Mouse (Mus musculus): Measurements from ENCODE around the gene Wdr66. TPM values are rescaled to one million over a fixed set of nuclear protein-coding genes. Genes with fewer than 3 reads are reported as not detected.

The Wdr66 gene
- polyA plus RNA-seq, 1 experiment: not detected

GRCm38 (mm10) chr5:123300496-123301034, 48.7 kb downstream of the Wdr66 start:
- TF ChIP-seq CTCF (IDR thresholded peaks at IDR 0.05; ENCODE audit: insufficient read depth, low read depth, low read length): no peak
- no peak for TF ChIP-seq POLR2A (IDR thresholded peaks at IDR 0.05; ENCODE audit: insufficient read depth, low read depth, low read length)
- H3K4me3 ChIP-seq (ENCODE audit: insufficient read depth, low read depth, low read length): no peak overlapping the region
- 75% methylated on average over 8 of the region's 8 CpGs for WGBS
- no peak overlapping the region for H3K27ac ChIP-seq (ENCODE audit: insufficient read depth, low read depth, low read length)
- H3K4me1 ChIP-seq (ENCODE audit: control insufficient read depth, insufficient read depth, low read length): peaks cover 10% of the 10 kb centered on the region

DNA sequence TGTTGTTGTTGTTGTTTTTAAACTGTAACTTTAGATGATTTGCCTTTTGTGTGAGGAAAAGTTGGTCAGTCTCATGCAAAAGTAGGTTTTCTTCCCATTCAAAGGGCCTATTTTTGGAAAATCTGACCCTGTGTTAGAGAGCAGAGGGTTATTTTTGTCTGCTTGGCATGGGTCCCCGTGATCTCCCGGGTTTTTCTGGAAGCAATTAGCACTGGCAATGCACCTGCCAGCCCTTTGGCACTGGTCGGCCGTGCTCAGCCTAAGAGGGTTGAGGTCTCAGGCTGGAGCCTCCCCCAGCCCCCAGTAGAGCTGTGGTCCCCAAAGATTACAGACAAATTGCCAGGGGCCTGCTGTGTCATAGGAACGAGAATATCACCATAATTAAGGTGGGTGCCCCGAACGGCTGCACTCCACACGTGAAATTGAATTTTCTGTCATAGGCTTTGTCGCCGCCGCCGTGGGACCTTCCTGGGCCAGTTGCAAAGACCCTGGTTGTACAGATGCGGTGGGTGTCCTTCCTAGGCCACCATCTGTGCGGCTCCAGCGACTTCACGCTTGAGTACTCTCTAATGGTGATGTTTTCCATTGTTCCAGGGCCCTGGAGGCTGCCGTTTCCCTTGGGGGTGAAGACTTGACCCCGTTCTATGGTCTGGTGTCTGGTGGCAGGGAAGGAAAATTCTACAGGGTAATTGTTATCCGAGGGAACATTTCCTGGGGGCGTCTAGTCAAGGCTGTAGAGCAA, 50.0 kb downstream of the Wdr66 start:
- H3K4me1 ChIP-seq (ENCODE audit: control insufficient read depth, insufficient read depth, low read length): peaks cover 10% of the 10 kb centered on the region
- TF ChIP-seq CTCF (IDR thresholded peaks at IDR 0.05; ENCODE audit: insufficient read depth, low read depth, low read length): no peak
- TF ChIP-seq POLR2A (IDR thresholded peaks at IDR 0.05; ENCODE audit: insufficient read depth, low read depth, low read length): no peak
- H3K27ac ChIP-seq (ENCODE audit: insufficient read depth, low read depth, low read length): no peak overlapping the region
- no peak overlapping the region for H3K4me3 ChIP-seq (ENCODE audit: insufficient read depth, low read depth, low read length)
- 45% methylated on average over 20 of the region's 20 CpGs for WGBS

- WGBS: 83% methylated on average over 18 of the region's 18 CpGs
- no peak overlapping the region for H3K4me3 ChIP-seq (ENCODE audit: insufficient read depth, low read depth, low read length)
- H3K27ac ChIP-seq (ENCODE audit: insufficient read depth, low read depth, low read length): no peak overlapping the region
- TF ChIP-seq CTCF (IDR thresholded peaks at IDR 0.05; ENCODE audit: insufficient read depth, low read depth, low read length): no peak
- TF ChIP-seq POLR2A (IDR thresholded peaks at IDR 0.05; ENCODE audit: insufficient read depth, low read depth, low read length): no peak
- no peaks in the 10 kb centered on the region for H3K4me1 ChIP-seq (ENCODE audit: control insufficient read depth, insufficient read depth, low read length)
Measured at GRCm38 (mm10) chr5:123307630-123308282, 55.9 kb downstream of the Wdr66 start.

GRCm38 (mm10) chr5:123309816-123310215, 57.9 kb downstream of the Wdr66 start:
- TF ChIP-seq CTCF (IDR thresholded peaks at IDR 0.05; ENCODE audit: insufficient read depth, low read depth, low read length): no peak
- TF ChIP-seq POLR2A (IDR thresholded peaks at IDR 0.05; ENCODE audit: insufficient read depth, low read depth, low read length): no peak
- WGBS: 73% methylated on average over 10 of the region's 10 CpGs
- H3K4me3 ChIP-seq (ENCODE audit: insufficient read depth, low read depth, low read length): no peak overlapping the region
- H3K4me1 ChIP-seq (ENCODE audit: control insufficient read depth, insufficient read depth, low read length): no peaks in the 10 kb centered on the region; the same call in 1 of the 2 replicates
- H3K27ac ChIP-seq (ENCODE audit: insufficient read depth, low read depth, low read length): no peak overlapping the region

DNA sequence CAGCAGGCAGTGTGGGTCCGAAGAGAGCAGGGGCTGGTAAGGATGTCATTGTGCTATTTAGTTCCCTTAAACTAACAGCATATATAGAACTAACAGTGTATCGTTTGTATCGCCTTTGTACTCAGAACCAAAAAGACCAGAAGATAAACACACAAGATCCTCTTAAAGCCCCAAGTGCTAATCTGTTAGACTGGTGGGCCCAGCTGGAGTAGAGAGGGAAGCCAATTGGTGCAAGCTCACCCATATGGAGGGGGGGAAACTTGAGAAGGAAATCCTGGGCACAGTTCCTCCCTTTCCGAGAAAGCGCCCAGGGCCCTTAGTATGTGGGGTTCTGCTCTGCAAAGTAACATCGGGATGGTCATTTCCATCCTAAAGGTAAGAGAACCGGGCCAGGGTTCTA, 58.3 kb downstream of the Wdr66 start:
- 86% methylated on average over 7 of the region's 7 CpGs for WGBS
- no peak overlapping the region for H3K4me3 ChIP-seq (ENCODE audit: insufficient read depth, low read depth, low read length)
- no peak overlapping the region for H3K27ac ChIP-seq (ENCODE audit: insufficient read depth, low read depth, low read length)
- no peak for TF ChIP-seq POLR2A (IDR thresholded peaks at IDR 0.05; ENCODE audit: insufficient read depth, low read depth, low read length)
- TF ChIP-seq CTCF (IDR thresholded peaks at IDR 0.05; ENCODE audit: insufficient read depth, low read depth, low read length): no peak
- H3K4me1 ChIP-seq (ENCODE audit: control insufficient read depth, insufficient read depth, low read length): no peaks in the 10 kb centered on the region; the same call in 1 of the 2 replicates

DNA sequence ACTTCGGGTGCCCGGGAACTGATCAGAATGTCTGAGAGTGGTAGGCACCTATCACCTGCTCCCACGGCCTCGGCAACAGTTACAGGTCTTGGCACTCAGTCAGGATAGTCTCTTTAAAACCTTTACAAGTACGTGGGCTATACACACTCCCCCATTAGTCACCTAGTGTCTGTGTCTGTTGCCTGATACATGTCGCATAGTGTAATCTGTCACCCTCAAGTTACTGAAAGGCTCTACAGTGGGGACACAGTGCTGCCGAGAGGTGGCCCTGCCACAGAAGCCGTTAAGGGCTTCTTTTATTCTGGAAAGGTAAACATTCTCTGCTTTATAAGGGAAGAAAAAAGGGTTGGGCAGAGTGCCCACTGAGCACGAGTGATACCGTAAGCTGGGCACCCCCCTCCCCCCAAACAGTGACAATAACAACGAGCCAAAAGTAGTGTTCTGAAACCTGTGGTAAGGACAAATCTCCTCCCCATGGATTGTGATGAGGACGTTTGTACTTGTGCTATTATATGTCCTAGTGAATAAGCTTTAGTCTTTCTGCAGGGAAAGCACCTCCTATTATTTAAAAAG, 61.2 kb downstream of the Wdr66 start:
- no peak for TF ChIP-seq POLR2A (IDR thresholded peaks at IDR 0.05; ENCODE audit: insufficient read depth, low read depth, low read length)
- no peak for TF ChIP-seq CTCF (IDR thresholded peaks at IDR 0.05; ENCODE audit: insufficient read depth, low read depth, low read length)
- Histone ChIP-seq H3K4me3 (ENCODE audit: insufficient read depth, low read depth, low read length) (no peak overlapping the region), H3K4me1 (ENCODE audit: control insufficient read depth, insufficient read depth, low read length) (no peaks in the 10 kb centered on the region; the same call in 1 of the 2 replicates), H3K27ac (ENCODE audit: insufficient read depth, low read depth, low read length) (no peak overlapping the region)
- WGBS: 46% methylated on average over 12 of the region's 12 CpGs

DNA sequence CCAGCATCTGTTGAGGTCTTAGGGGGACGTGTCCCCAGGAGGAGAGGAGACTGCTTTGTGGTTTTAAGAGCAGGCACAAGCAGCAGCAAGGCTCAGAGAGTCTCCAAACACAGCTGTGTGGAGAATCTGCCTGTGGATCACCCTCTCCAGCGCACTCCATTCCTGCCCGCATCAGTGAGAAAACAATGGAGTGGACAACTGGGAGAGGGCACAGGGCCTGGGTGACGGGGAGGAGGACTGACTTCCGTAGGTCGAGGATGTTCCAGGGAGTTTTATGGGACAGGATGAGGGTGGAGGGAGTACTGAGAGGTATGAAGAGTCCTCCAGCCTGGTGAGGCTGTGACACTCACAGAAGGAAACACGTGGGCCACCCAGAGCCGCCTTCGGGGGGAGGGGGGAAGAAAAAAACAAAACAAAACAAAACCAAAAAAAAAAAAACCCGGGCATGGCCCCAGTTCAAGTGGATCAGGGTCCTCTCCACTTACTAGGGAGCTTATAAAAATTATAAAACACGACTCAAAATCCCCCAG, 62.0 kb downstream of the Wdr66 start:
- TF ChIP-seq CTCF (IDR thresholded peaks at IDR 0.05; ENCODE audit: insufficient read depth, low read depth, low read length) (no peak), POLR2A (IDR thresholded peaks at IDR 0.05; ENCODE audit: insufficient read depth, low read depth, low read length) (no peak)
- Histone ChIP-seq H3K4me1 (ENCODE audit: control insufficient read depth, insufficient read depth, low read length) (no peaks in the 10 kb centered on the region; the same call in 1 of the 2 replicates), H3K27ac (ENCODE audit: insufficient read depth, low read depth, low read length) (no peak overlapping the region), H3K4me3 (ENCODE audit: insufficient read depth, low read depth, low read length) (no peak overlapping the region)
- WGBS: 63% methylated on average over 11 of the region's 11 CpGs

DNA sequence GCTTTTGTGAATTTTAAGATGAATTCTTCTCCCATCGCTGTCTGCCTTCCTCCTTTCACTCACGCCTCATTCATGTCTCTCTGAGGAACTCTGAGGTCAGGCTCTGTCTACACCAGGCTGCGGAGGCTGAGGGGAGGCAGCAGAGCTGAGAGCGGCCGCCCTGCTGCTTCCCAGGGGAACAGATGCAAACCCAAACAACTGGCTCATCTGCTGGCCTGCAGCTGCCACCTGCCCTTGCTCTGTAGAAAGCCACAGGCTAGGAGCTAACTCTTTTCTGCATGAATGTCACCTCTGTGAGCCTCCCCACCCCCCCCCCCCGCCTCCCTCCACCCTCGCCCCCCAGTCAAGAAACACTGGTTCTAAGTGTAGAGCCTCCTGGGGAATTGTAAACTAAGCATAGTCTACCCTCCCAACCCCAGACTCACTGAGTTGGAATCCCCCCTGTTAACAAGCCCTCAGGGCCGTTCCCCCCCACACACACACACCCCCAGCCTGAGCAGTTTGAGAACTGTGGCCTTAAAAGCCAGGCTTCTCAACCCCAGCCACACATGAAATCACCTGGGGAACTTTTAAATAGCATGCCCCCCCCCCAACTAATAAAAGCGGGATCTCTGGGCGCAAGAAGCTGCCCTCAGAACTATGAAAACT, 63.4 kb downstream of the Wdr66 start:
- Histone ChIP-seq H3K4me3 (ENCODE audit: insufficient read depth, low read depth, low read length) (no peak overlapping the region), H3K4me1 (ENCODE audit: control insufficient read depth, insufficient read depth, low read length) (no peaks in the 10 kb centered on the region; the same call in 1 of the 2 replicates), H3K27ac (ENCODE audit: insufficient read depth, low read depth, low read length) (no peak overlapping the region)
- no peak for TF ChIP-seq CTCF (IDR thresholded peaks at IDR 0.05; ENCODE audit: insufficient read depth, low read depth, low read length)
- TF ChIP-seq POLR2A (IDR thresholded peaks at IDR 0.05; ENCODE audit: insufficient read depth, low read depth, low read length): no peak
- WGBS: 70% methylated on average over 10 of the region's 10 CpGs

Measured in olfactory bulb, adult 2 months (tissue).